Mouse (Mus musculus) liver, embryonic 15.5 days (tissue): ENCODE results near the gene Cyth1. TPM values are rescaled to one million over a fixed set of nuclear protein-coding genes. Genes with fewer than 3 reads are reported as not detected.
A peak's percentile ranks its signal among the peaks of the same experiment; 100 is the strongest.

Experiments used
- ATAC-seq: fragments of 200-750 bp; cut with Nextera tagmentation; 2 replicates; pipeline ENCODE4 v1.8.0; 2017; ENCODE audit warnings: moderate number of reproducible peaks, mild to moderate bottlenecking, moderate library complexity; ENCODE audit not compliant: insufficient read depth
- H3K27ac ChIP-seq: fragments of 300-500 bp; sonication (generic); replicated peaks from 2 replicates; pipeline ENCODE4 v1.5.1; 2015; ENCODE audit warnings: mild to moderate bottlenecking, inconsistent platforms
- H3K27me3 ChIP-seq: fragments of 300-500 bp; sonication (generic); 2 replicates; pipeline ENCODE4 v1.6.1; 2015; ENCODE audit warnings: mild to moderate bottlenecking, inconsistent platforms
- H3K36me3 ChIP-seq: fragments of 300-500 bp; sonication (generic); replicated peaks from 2 replicates; pipeline ENCODE4 v1.6.1; 2015; ENCODE audit warnings: moderate library complexity, mild to moderate bottlenecking, inconsistent platforms
- H3K4me1 ChIP-seq: fragments of 300-500 bp; sonication (generic); replicated peaks from 2 replicates; pipeline ENCODE4 v1.6.1; 2015; ENCODE audit warnings: inconsistent platforms
- H3K4me2 ChIP-seq: fragments of 300-500 bp; sonication (generic); 2 replicates; pipeline ENCODE4 v1.6.1; 2015; ENCODE audit warnings: moderate library complexity, mild to moderate bottlenecking, inconsistent platforms
- H3K4me3 ChIP-seq: fragments of 300-500 bp; sonication (generic); replicated peaks from 2 replicates; pipeline ENCODE4 v1.5.1; 2015; ENCODE audit warnings: mild to moderate bottlenecking, inconsistent platforms
- H3K9ac ChIP-seq: fragments of 300-500 bp; sonication (generic); 2 replicates; pipeline ENCODE4 v1.6.1; 2015; ENCODE audit warnings: moderate library complexity, mild to moderate bottlenecking, inconsistent platforms
- H3K9me3 ChIP-seq: fragments of 300-500 bp; sonication (generic); replicated peaks from 2 replicates; pipeline ENCODE4 v1.6.1; 2016; ENCODE audit warnings: inconsistent platforms
- WGBS: fragments of 180-500 bp; shearing (Covaris S2); methylation state at CpG from one replicate; pipeline ENCODE4 v1.1.7; 2015; ENCODE audit warnings: mixed read lengths; ENCODE audit not compliant: insufficient replicate concordance; 5-methylcytosine and 5-hydroxymethylcytosine counted together
- polyA plus RNA-seq: library from polyadenylated mRNA; unstranded; fragments of >200 nt; fragmentation: Nextera tagmentation; extraction: Ambion mirVana; gene quantifications from 2 replicates; pipeline ENCODE4 v1.2.1, GENCODE M21; 2015

The Cyth1 gene
- polyA plus RNA-seq, 1 experiment from 2014 or later: 3.9 TPM

DNA sequence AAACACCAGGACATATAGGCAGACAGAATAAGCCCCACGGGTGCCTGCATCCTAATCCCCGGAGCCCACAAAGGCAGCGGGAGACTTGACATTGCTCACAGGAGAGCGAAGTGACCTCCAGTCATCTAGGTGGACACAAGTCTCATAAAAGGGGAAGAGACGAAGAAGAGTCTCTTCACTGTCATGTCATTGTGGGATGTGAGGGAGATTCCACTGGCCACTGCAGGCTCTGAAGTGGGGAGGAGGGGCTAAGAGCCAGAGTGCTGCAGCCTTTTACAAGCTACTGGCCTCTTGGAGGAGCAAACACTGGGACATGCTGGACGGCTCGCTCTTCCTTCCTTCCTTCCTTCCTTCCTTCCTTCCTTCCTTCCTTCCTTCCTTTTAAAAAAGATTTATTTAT, 13.5 kb downstream of the Cyth1 start:
- H3K4me1 ChIP-seq: peaks cover 40% of the 10 kb centered on the region
- no peaks in the 10 kb centered on the region for H3K36me3 ChIP-seq
- no peak overlapping the region for H3K9ac ChIP-seq
- no peak overlapping the region for H3K4me3 ChIP-seq
- H3K4me2 ChIP-seq: no peak overlapping the region
- ATAC-seq: no peak
- H3K9me3 ChIP-seq: no peaks in the 10 kb centered on the region
- WGBS: 54% methylated on average over 7 of the region's 7 CpGs
- H3K27ac ChIP-seq: no peak overlapping the region
- no peaks in the 10 kb centered on the region for H3K27me3 ChIP-seq

DNA sequence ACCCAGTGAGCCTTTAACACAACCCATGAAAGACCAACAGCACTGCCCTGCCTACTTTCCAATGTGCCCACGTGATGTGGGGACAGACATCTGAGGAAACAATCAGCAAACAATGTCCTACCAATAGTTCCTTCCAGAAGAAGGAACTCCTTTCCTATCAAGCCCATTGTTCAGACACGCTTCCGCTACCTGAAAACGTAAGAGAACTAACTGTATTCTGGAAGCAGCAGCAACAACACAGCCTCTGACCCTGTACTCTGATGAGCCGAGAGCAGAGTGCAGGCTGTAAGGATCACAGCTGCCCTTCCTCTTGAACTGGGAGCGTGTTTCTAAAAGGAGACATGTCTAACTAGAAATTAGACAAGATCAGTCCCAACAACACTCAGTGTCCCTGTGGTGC, 13.9 kb downstream of the Cyth1 start:
- Histone ChIP-seq H3K27me3 (no peaks in the 10 kb centered on the region), H3K9me3 (no peaks in the 10 kb centered on the region), H3K36me3 (no peaks in the 10 kb centered on the region), H3K27ac (0 out of 2 replicates have a peak overlapping the region, but pooled peaks have one; percentile 24), H3K4me1 (peaks cover 39% of the 10 kb centered on the region), H3K4me2 (no peak overlapping the region), H3K4me3 (no peak overlapping the region), H3K9ac (no peak overlapping the region)
- WGBS: 31% methylated on average over 6 of the region's 6 CpGs
- 0 out of 2 replicates have a peak, but pooled peaks have one; percentile 25 for ATAC-seq

DNA sequence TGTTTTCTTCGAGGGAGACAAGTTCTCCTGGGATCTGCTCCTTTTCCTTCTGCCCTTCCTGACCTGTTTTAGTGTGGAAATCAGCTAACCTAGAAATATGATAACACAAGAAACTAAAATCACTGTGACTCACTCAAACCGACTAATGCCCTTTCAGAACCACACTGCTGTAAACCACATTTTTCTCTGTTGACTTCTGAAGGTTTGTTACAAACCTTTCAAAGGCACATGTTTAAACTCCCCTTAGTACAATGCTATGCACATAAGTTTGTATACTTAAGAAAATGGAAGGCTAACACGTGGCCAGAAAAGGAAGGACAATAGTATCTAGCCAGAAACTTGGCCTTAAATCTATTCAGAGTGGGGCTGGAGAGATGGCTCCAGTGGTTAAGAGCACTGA, 14.5 kb downstream of the Cyth1 start:
- Histone ChIP-seq H3K9ac (no peak overlapping the region), H3K9me3 (no peaks in the 10 kb centered on the region), H3K4me3 (no peak overlapping the region), H3K4me1 (peaks cover 39% of the 10 kb centered on the region), H3K4me2 (no peak overlapping the region), H3K27me3 (no peaks in the 10 kb centered on the region), H3K36me3 (no peaks in the 10 kb centered on the region), H3K27ac (no peak overlapping the region)
- no peak for ATAC-seq
- WGBS: 44% methylated on average over 3 of the region's 3 CpGs

DNA sequence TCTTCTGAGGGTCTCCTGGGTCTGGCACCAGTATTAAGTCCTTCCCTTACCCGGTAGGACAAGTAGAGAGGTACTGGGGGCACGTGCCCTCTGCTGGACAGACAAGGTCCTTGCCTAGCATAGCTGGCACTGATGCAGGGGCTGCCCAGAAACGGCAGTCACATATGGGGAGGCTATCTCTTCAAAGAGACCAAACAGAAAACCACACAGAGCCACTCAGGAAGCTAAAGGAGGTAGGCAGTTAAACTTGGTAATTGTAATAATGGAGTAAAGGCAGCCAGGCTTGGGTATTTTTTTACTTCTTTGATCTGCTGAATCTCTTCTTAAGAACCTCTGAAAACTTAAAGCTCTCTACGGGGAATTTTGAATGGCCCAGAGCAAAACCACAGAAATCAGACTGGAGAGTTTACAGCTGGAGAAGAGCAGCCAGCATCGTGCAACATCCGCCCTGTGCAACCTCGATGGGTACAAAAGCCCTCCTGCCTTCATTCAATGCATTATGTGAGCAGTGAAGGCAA, 16.0 kb downstream of the Cyth1 start:
- H3K4me3 ChIP-seq: no peak overlapping the region
- H3K4me1 ChIP-seq: peaks cover 46% of the 10 kb centered on the region
- ATAC-seq: no peak
- WGBS: 18% methylated on average over 7 of the region's 7 CpGs
- no peak overlapping the region for H3K9ac ChIP-seq
- H3K4me2 ChIP-seq: no peak overlapping the region
- H3K27me3 ChIP-seq: no peaks in the 10 kb centered on the region
- no peaks in the 10 kb centered on the region for H3K36me3 ChIP-seq
- H3K9me3 ChIP-seq: no peaks in the 10 kb centered on the region
- no peak overlapping the region for H3K27ac ChIP-seq

DNA sequence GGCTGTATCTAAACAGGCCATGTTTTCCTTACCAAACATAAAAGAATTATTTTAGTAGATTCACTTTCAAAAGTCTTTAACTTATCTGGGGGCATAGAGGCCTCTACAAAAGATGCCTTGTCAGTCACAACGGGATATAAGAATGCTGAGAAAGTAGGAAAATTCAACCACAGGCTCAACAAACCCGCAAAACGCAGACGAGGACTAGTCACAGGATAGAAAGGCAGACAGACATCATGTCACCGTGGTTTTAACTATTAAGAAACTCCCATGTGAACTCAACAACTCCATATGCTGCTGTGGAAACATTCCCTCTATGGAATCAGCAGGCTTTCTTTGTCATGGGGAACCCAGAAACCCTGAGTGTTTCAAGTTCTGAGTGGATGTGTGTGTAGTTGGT, 18.5 kb downstream of the Cyth1 start:
- Histone ChIP-seq H3K27me3 (no peaks in the 10 kb centered on the region), H3K9ac (no peak overlapping the region), H3K4me2 (no peak overlapping the region), H3K27ac (no peak overlapping the region), H3K4me3 (no peak overlapping the region), H3K9me3 (no peaks in the 10 kb centered on the region), H3K4me1 (peaks cover 42% of the 10 kb centered on the region), H3K36me3 (no peaks in the 10 kb centered on the region)
- WGBS: 50% methylated on average over 5 of the region's 5 CpGs
- no peak for ATAC-seq

DNA sequence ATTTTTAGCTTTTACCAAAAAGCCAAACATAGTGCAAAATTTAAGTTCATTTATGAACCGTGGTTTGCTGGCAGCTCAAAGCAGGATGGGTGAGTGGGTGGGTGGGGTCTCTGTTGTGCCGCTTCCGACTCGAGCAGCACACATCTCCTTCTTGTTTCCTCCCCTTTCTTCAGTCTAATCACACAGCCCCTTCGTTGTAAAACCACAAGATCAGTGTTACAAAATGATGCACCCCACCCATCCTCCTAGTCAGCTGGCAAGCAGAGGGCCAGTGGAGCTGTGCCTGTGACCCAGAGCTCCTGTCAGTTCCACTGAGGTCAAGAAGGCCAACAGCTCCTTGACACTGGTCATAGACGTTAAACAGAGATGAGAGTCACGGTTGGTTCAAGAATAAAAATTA, 20.7 kb downstream of the Cyth1 start:
- Histone ChIP-seq H3K9ac (no peak overlapping the region), H3K4me2 (no peak overlapping the region), H3K36me3 (no peaks in the 10 kb centered on the region), H3K27me3 (no peaks in the 10 kb centered on the region), H3K4me1 (peaks cover 32% of the 10 kb centered on the region), H3K9me3 (no peaks in the 10 kb centered on the region), H3K27ac (no peak overlapping the region), H3K4me3 (no peak overlapping the region)
- no peak for ATAC-seq
- 20% methylated on average over 7 of the region's 7 CpGs for WGBS

DNA sequence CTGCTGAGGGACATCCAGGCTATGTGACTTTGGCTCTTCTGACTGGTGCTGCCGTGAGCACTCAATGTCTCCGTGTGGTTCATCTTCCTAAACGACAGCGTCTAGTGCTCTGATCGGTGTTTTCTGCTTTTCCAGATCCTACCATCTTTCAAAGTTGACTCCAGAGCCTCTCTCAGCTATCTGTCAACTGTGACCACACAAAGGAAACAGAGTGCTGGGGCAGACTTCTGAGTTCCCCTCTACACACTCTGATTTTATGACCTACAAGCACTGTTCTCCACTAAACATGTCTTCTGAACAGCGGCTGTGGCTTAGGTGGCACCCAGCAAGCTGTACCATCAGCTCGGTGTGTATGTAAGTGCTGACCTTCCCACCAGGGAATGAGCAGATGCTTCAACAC, 21.5 kb downstream of the Cyth1 start:
- no peaks in the 10 kb centered on the region for H3K9me3 ChIP-seq
- H3K27ac ChIP-seq: no peak overlapping the region
- no peak overlapping the region for H3K9ac ChIP-seq
- no peak overlapping the region for H3K4me2 ChIP-seq
- no peaks in the 10 kb centered on the region for H3K27me3 ChIP-seq
- no peak for ATAC-seq
- 23% methylated on average over 7 of the region's 7 CpGs for WGBS
- no peaks in the 10 kb centered on the region for H3K36me3 ChIP-seq
- peaks cover 25% of the 10 kb centered on the region for H3K4me1 ChIP-seq
- no peak overlapping the region for H3K4me3 ChIP-seq

DNA sequence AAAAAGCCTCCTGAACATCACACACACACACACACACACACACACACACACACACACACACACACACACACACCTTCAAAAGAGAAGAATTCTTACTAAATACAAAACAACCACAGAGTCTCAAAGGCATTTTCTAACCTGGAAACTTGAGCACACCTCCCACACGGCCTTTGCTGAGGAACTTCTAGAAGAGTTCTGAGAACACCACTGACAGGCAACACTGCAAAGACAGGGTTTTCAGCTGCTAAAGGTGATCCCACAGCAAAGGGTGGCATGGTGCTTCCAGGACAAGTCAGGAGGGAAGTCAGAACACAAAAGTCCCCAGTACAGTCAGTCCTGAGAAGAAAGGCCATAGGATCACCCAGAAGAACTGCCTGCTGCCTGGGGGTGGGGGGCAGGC, 22.5 kb downstream of the Cyth1 start:
- no peak for ATAC-seq
- no peaks in the 10 kb centered on the region for H3K27me3 ChIP-seq
- H3K4me2 ChIP-seq: no peak overlapping the region

DNA sequence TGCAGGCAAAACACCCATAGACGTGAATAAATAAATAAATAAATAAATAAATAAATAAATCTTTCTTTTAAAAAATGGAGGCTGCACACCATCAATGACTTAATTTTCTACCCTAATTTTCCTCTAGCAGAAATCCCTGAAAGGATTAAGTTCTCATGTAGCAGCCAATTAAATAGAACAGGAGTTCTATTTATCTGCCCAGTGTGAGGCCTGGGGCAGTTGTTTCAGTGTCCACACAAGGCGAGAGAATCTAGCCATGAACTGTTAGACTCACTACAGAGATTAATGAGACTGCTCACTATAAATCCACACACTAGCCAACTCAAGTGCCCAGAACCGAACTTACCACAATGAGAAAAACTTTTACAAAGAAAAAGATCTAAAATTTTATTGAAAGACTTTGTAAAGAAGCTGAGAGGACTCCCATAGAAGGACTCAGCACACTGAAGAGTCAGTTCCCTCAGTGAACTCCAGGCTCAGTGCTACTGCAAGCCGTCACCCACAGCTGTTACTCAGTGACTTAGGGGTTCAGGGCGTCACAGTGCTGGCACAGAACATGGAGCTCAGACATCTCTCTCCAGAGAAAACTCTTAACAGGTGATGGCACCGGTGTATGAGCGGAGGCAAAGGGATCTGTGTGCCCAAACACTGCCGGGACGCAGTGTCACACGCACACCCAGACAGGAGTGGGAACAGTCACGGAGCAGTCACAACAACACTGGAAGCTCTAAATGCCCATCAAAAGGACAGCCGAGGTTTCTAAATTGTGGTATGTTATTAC, 23.1 kb downstream of the Cyth1 start:
- 69% methylated on average over 12 of the region's 12 CpGs for WGBS
- H3K4me1 ChIP-seq: peaks cover 17% of the 10 kb centered on the region
- no peak for ATAC-seq
- no peaks in the 10 kb centered on the region for H3K9me3 ChIP-seq
- H3K4me3 ChIP-seq: no peak overlapping the region
- no peak overlapping the region for H3K9ac ChIP-seq
- H3K36me3 ChIP-seq: no peaks in the 10 kb centered on the region
- no peak overlapping the region for H3K27ac ChIP-seq
- no peaks in the 10 kb centered on the region for H3K27me3 ChIP-seq
- no peak overlapping the region for H3K4me2 ChIP-seq

More for the DNA sequence above, 22.5 kb downstream of the Cyth1 start:
- no peak overlapping the region for H3K4me3 ChIP-seq
- no peak overlapping the region for H3K27ac ChIP-seq
- H3K4me1 ChIP-seq: peaks cover 22% of the 10 kb centered on the region
- no peaks in the 10 kb centered on the region for H3K36me3 ChIP-seq
- no peak overlapping the region for H3K9ac ChIP-seq
- H3K9me3 ChIP-seq: no peaks in the 10 kb centered on the region
- 36% methylated on average over 1 of the region's 1 CpGs for WGBS

DNA sequence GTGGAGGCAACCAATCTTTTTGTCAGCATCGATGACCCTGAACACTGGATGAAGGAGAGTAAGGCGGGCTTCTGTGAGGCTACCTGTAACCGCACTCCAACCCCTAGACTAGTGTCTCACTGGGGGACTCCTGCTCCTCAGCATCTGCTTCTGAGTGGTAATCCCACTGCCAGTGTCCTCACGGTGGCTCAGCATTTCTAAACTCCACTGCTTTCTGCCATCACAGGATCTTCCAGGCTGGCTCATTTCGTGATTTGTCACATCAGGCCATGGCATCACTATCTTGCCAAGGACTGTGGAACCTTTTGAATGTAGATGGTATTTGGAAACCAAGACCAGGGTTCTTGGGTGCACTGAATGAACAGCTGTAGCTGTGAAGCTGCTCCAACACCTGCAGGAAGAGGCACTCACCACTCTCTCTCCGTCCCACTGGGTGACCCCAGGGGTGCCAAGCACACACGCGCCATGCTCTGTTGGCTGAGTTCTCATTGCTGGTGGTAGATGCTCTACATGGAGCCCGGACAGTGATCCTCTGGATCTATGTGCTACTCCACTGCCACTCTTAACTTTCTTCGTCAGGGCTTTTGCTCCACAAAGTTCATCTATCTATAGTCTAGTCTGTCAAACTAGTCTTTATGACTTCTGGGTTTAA, 24.9 kb downstream of the Cyth1 start:
- WGBS: 65% methylated on average over 10 of the region's 10 CpGs
- no peak for ATAC-seq
- Histone ChIP-seq H3K27ac (no peak overlapping the region), H3K4me3 (no peak overlapping the region), H3K36me3 (no peaks in the 10 kb centered on the region), H3K4me1 (peaks cover 17% of the 10 kb centered on the region), H3K9ac (no peak overlapping the region), H3K9me3 (no peaks in the 10 kb centered on the region), H3K4me2 (no peak overlapping the region), H3K27me3 (no peaks in the 10 kb centered on the region)

DNA sequence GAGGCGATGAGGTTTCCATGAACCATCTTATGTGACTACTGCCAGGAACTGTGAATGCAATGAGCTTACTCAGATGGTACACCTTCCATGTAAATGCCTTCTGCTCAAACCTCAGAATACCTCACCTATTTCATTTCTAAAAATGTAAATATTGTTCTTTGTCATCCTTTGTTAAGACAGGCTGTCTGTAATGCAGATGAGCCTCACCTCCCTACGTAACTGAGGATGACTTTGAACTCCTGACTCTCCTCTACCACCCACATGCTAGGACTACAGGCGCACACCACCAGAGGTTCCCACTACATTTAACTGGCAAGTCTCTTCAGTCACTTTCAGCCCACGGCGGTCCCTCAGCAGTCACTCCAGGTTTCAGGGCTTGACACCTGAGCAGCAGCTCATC, 25.5 kb downstream of the Cyth1 start:
- Histone ChIP-seq H3K36me3 (no peaks in the 10 kb centered on the region), H3K27ac (no peak overlapping the region), H3K4me3 (no peak overlapping the region), H3K27me3 (no peaks in the 10 kb centered on the region), H3K4me2 (no peak overlapping the region), H3K9ac (no peak overlapping the region), H3K4me1 (peaks cover 12% of the 10 kb centered on the region), H3K9me3 (no peaks in the 10 kb centered on the region)
- WGBS: 77% methylated on average over 5 of the region's 5 CpGs
- no peak for ATAC-seq
